Mouse (Mus musculus) ES-Bruce4 (cell line): ENCODE results near the gene Pdhb.

Experiments
- CTCF ChIP-seq: IDR thresholded peaks from one replicate; pipeline ENCODE4 v1.8.1; 2011; ENCODE audit warnings: low read depth, low read length
- EP300 ChIP-seq: IDR thresholded peaks from 2 replicates; pipeline ENCODE4 v1.6.1; 2011; ENCODE audit warnings: low read depth, low read length; ENCODE audit not compliant: insufficient read depth
- POLR2A ChIP-seq: IDR thresholded peaks from one replicate; pipeline ENCODE4 v1.8.1; 2011; ENCODE audit warnings: low read length; ENCODE audit not compliant: insufficient read depth

- TF ChIP-seq POLR2A (no peak), CTCF (no peak), EP300 (no peak)
Measured at GRCm38 (mm10) chr14:8215208-8215778, 42.5 kb upstream of the Pdhb start.
